Mouse (Mus musculus): Measurements from ENCODE around the gene Dhrs11. TPM values are rescaled to one million over a fixed set of nuclear protein-coding genes. Genes with fewer than 3 reads are reported as not detected.

The Dhrs11 gene
- polyA plus RNA-seq, 1 experiment from 2014 or later = 10.7 TPM

- ATAC-seq (ENCODE audit: low FRiP score, low TSS enrichment) = no peak
- H3K36me3 ChIP-seq (ENCODE audit: control insufficient read depth, insufficient read depth, low read length) = no peaks in the 10 kb centered on the region
- H3K4me3 ChIP-seq (ENCODE audit: low read depth, low read length) = no peak overlapping the region
- H3K27ac ChIP-seq (replicated peaks) = no peak overlapping the region
- DNase-seq (ENCODE audit: low spot score) = no peak
- WGBS = 6% methylated on average over 19 of the region's 19 CpGs
- no peak for TF ChIP-seq EP300 (optimal IDR thresholded peaks at IDR 0.05)
- no peak for TF ChIP-seq CTCF (IDR thresholded peaks at IDR 0.05; ENCODE audit: low read depth)
- no peaks in the 10 kb centered on the region for H3K27me3 ChIP-seq (ENCODE audit: control insufficient read depth, insufficient read depth, low read length)
- no peaks in the 10 kb centered on the region for H3K4me1 ChIP-seq (replicated peaks; ENCODE audit: control insufficient read depth, insufficient read depth)
- no peaks in the 10 kb centered on the region for H3K9me3 ChIP-seq (ENCODE audit: control insufficient read depth, low read length)
- no peak overlapping the region for H3K9ac ChIP-seq (ENCODE audit: low read length)
- no peak overlapping the region for H3K4me2 ChIP-seq (replicated peaks; ENCODE audit: low read depth)
Measured at GRCm38 (mm10) chr11:84780143-84780870, 48.5 kb downstream of the Dhrs11 start.

- H3K36me3 ChIP-seq (ENCODE audit: control insufficient read depth, insufficient read depth, low read length) = no peaks in the 10 kb centered on the region
- no peak for TF ChIP-seq EP300 (optimal IDR thresholded peaks at IDR 0.05)
- no peak for TF ChIP-seq CTCF (IDR thresholded peaks at IDR 0.05; ENCODE audit: low read depth)
- no peak overlapping the region for H3K9ac ChIP-seq (ENCODE audit: low read length)
- no peak overlapping the region for H3K4me2 ChIP-seq (replicated peaks; ENCODE audit: low read depth)
- no peak overlapping the region for H3K27ac ChIP-seq (replicated peaks)
- no peaks in the 10 kb centered on the region for H3K9me3 ChIP-seq (ENCODE audit: control insufficient read depth, low read length)
- under 1% methylated on average over 4 of the region's 4 CpGs for WGBS
- H3K4me1 ChIP-seq (replicated peaks; ENCODE audit: control insufficient read depth, insufficient read depth) = no peaks in the 10 kb centered on the region
- ATAC-seq (ENCODE audit: low FRiP score, low TSS enrichment) (no peak), DNase-seq (ENCODE audit: low spot score) (no peak)
- H3K4me3 ChIP-seq (ENCODE audit: low read depth, low read length) = no peak overlapping the region
- no peaks in the 10 kb centered on the region for H3K27me3 ChIP-seq (ENCODE audit: control insufficient read depth, insufficient read depth, low read length)
Measured at GRCm38 (mm10) chr11:84775560-84775959, 53.2 kb downstream of the Dhrs11 start.

GRCm38 (mm10) chr11:84774870-84775514 is 53.8 kb downstream of the Dhrs11 start:
- H3K9ac ChIP-seq (ENCODE audit: low read length) = no peak overlapping the region
- no peak overlapping the region for H3K27ac ChIP-seq (replicated peaks)
- H3K4me2 ChIP-seq (replicated peaks; ENCODE audit: low read depth) = no peak overlapping the region
- H3K4me3 ChIP-seq (ENCODE audit: low read depth, low read length) = no peak overlapping the region
- WGBS = 42% methylated on average over 13 of the region's 13 CpGs
- no peaks in the 10 kb centered on the region for H3K4me1 ChIP-seq (replicated peaks; ENCODE audit: control insufficient read depth, insufficient read depth)
- TF ChIP-seq CTCF (IDR thresholded peaks at IDR 0.05; ENCODE audit: low read depth) = no peak
- no peak for TF ChIP-seq EP300 (optimal IDR thresholded peaks at IDR 0.05)
- ATAC-seq (ENCODE audit: low FRiP score, low TSS enrichment) (no peak), DNase-seq (ENCODE audit: low spot score) (no peak)
- H3K9me3 ChIP-seq (ENCODE audit: control insufficient read depth, low read length) = no peaks in the 10 kb centered on the region
- no peaks in the 10 kb centered on the region for H3K27me3 ChIP-seq (ENCODE audit: control insufficient read depth, insufficient read depth, low read length)
- no peaks in the 10 kb centered on the region for H3K36me3 ChIP-seq (ENCODE audit: control insufficient read depth, insufficient read depth, low read length)

Other genes with a start within 250 kb of the Dhrs11 start
- 9.0 and 10.3 TPM in 2 replicates for gene Mrm1, start 9.5 kb downstream of the Dhrs11 start, polyA plus RNA-seq (2015; fragmentation: Nextera tagmentation; extraction: Ambion mirVana)
- 40.6 and 44.5 TPM in 2 replicates for gene Ggnbp2, start 41.8 kb upstream of the Dhrs11 start, polyA plus RNA-seq (2015; fragmentation: Nextera tagmentation; extraction: Ambion mirVana)
- gene Myo19, start 51.2 kb upstream of the Dhrs11 start, polyA plus RNA-seq (2015; fragmentation: Nextera tagmentation; extraction: Ambion mirVana) = 5.7 and 7.3 TPM in 2 replicates
- gene Pigw, start 51.3 kb upstream of the Dhrs11 start, polyA plus RNA-seq (2015; fragmentation: Nextera tagmentation; extraction: Ambion mirVana) = 1.8 and 2.4 TPM in 2 replicates
- gene Znhit3, start 87.4 kb upstream of the Dhrs11 start, polyA plus RNA-seq (2015; fragmentation: Nextera tagmentation; extraction: Ambion mirVana) = 27.9 and 28.6 TPM in 2 replicates
- 1.3 and 1.5 TPM in 2 replicates for gene Car4, start 128.8 kb upstream of the Dhrs11 start, polyA plus RNA-seq (2015; fragmentation: Nextera tagmentation; extraction: Ambion mirVana)

Data from stomach, postnatal 0 days (tissue).